Mouse (Mus musculus) erythroblast, embryonic 14.5 days (primary cell): ENCODE measurements around the gene Pnmal1. TPM values are rescaled to one million over a fixed set of nuclear protein-coding genes. Genes with fewer than 3 reads are reported as not detected.

ENCODE experiments used
- H3K27me3 ChIP-seq: 2 replicates; pipeline ENCODE4 v1.6.1; 2012; ENCODE audit warnings: inconsistent platforms; ENCODE audit not compliant: control insufficient read depth
- H3K36me3 ChIP-seq: 2 replicates; pipeline ENCODE4 v1.6.1; 2012; ENCODE audit warnings: mild to moderate bottlenecking, inconsistent platforms; ENCODE audit not compliant: control insufficient read depth
- H3K4me1 ChIP-seq: 2 replicates; pipeline ENCODE4 v1.6.1; 2012; ENCODE audit warnings: inconsistent platforms; ENCODE audit not compliant: control insufficient read depth
- H3K4me3 ChIP-seq: replicated peaks from 2 replicates; pipeline ENCODE3; 2012; ENCODE audit warnings: moderate library complexity, mild to moderate bottlenecking, inconsistent platforms
- H3K9me3 ChIP-seq: 2 replicates; pipeline ENCODE4 v1.6.1; 2012; ENCODE audit warnings: low read length, inconsistent platforms, mixed read lengths; ENCODE audit not compliant: control insufficient read depth
- GATA1 ChIP-seq: IDR thresholded peaks from 2 replicates; pipeline ENCODE4 v1.6.1; 2012; ENCODE audit warnings: low read length, inconsistent platforms, mixed read lengths
- TAL1 ChIP-seq: IDR thresholded peaks from 3 replicates; pipeline ENCODE4 v1.6.1; 2012; ENCODE audit warnings: low read length, inconsistent platforms, mixed read lengths
- polyA plus RNA-seq: library from polyadenylated mRNA; stranded (reverse); fragments of >175 nt; gene quantifications from 2 replicates; pipeline ENCODE4 v1.2.3, GENCODE M21; 2012

Gene Pnmal1
- polyA plus RNA-seq, 1 experiment: not detected

DNA sequence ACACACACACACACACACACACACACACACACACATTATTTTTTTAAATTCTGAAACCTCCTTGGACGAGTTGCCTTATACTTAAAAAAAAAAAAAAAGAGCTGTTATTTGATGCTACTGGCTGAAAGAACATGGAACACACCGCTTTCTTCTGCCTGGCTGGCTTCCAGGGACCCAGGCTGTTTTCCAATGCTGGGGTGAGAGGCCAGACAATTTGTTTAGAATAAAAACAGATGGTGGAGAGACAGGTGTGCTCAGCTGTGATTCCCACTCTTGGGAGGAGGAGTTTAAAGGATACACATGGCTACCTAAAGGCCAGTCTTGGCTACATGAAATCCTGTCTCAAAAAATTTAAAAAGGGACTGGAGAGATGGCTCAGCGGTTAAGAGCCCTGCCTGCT is 28.9 kb downstream of the Pnmal1 start:
- TF ChIP-seq GATA1: no peak
- TF ChIP-seq TAL1: no peak
- Histone ChIP-seq H3K27me3 (no peaks in the 10 kb centered on the region; the same call in 1 of the 2 replicates), H3K9me3 (no peaks in the 10 kb centered on the region), H3K4me1 (peaks cover 8% of the 10 kb centered on the region), H3K4me3 (no peak overlapping the region), H3K36me3 (no peaks in the 10 kb centered on the region)

DNA sequence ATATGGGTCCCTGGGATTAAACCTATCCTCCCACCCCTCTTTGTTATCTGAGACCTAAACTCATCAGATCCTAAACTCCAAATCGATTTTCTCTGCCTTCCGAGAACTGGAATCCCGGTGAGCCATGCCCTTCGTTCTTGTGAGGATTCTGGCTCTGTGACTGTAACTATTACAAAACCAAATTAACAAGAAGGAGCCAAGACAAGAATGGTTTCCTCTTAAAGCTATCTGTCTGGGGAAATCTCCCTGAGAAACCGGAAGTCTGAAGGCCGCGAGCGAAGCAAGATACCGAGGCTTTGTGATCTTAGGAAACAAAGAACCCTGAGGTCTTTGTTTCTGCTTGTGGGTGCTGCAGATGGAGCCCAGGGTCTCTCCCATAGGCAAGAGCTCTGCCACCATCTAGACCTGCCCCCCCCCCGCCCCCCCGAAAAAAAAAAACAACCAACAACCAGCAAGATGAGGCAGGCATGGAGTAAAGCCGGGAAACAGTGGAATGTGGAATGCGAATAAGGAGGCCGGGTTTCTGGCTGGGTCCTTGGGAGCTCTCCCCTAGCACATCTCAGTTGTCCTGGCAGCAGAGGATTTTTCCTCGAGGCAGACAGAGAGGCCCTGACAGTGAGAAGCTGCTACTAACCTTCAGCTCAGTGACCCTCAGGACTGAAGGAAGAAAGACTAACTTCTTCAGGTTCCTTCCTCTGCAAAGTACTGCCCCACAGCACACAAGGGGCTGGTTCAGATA is 30.7 kb downstream of the Pnmal1 start:
- TF ChIP-seq GATA1 (no peak), TAL1 (no peak)
- Histone ChIP-seq H3K36me3 (no peaks in the 10 kb centered on the region), H3K4me3 (no peak overlapping the region), H3K27me3 (peaks cover 18% of the 10 kb centered on the region), H3K4me1 (peaks cover 25% of the 10 kb centered on the region), H3K9me3 (no peaks in the 10 kb centered on the region)

DNA sequence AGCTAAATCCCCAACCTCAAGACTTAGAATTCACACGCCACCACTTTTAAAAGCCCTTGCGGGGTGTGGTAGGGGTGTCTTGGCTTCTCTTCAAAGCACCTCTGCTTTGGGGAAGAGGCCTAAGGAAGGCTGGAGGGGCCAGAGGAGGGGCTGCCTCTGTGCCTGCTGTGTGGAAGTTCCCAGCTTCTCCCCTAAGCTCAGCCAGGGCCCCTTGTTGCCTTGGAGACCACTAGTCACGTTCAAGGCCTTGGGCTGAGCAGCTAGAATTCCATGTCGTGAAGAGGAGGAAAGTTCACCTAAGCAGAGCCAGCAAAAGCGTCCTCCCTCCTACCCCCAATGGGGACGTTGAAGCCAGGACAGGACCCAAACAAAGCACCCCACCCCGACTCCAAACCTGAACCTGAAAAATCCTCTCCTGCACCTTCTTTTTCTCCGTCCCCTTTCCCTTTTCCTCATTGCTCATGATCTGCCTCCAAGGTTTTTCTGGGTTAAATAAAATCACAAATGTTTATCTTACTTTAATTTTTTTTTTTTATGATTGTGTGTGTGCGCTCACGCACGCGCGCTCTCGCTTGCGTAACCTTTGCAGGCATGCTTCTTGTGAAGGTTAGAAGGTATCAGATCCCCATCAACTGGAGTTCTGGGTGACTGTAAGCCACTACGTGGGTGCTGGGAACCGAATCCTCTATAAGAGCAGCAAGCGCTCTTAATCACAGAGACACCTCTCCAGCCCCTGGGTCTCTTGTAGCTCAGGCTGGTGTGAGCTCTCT is 32.4 kb downstream of the Pnmal1 start:
- no peaks in the 10 kb centered on the region for H3K9me3 ChIP-seq
- H3K4me1 ChIP-seq: peaks cover 25% of the 10 kb centered on the region
- H3K36me3 ChIP-seq: no peaks in the 10 kb centered on the region
- H3K27me3 ChIP-seq: peaks cover 22% of the 10 kb centered on the region
- no peak overlapping the region for H3K4me3 ChIP-seq
- no peak for TF ChIP-seq TAL1
- no peak for TF ChIP-seq GATA1

DNA sequence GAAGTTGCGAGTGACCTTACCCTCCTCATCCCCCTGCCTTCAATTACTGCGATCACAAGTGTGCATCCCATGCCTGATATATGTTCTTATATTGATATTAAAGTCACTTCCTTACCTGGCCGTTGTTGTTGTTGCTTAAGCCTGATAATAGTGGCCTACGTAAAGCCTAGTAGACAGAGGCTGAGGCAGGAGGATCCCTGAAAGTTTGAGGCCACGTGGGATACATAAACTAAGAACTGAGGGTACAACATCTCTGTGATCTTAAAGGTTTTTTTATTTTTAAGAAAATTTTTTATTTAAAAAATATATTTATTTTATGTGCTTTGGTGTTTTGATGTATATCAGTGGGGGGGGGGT is 33.0 kb downstream of the Pnmal1 start, which contains the start of gene Ccdc8:
Ccdc8 (plus strand) TSS at position 258 of the 357 bp plus-strand sequence.
- TF ChIP-seq TAL1: no peak
- TF ChIP-seq GATA1: no peak
- Histone ChIP-seq H3K9me3 (no peaks in the 10 kb centered on the region), H3K4me3 (peak within 1 kb of the TSS; percentile 55), H3K4me1 (peaks cover 25% of the 10 kb centered on the region), H3K36me3 (peaks cover under 1% of the 10 kb centered on the region), H3K27me3 (peaks cover 22% of the 10 kb centered on the region)

DNA sequence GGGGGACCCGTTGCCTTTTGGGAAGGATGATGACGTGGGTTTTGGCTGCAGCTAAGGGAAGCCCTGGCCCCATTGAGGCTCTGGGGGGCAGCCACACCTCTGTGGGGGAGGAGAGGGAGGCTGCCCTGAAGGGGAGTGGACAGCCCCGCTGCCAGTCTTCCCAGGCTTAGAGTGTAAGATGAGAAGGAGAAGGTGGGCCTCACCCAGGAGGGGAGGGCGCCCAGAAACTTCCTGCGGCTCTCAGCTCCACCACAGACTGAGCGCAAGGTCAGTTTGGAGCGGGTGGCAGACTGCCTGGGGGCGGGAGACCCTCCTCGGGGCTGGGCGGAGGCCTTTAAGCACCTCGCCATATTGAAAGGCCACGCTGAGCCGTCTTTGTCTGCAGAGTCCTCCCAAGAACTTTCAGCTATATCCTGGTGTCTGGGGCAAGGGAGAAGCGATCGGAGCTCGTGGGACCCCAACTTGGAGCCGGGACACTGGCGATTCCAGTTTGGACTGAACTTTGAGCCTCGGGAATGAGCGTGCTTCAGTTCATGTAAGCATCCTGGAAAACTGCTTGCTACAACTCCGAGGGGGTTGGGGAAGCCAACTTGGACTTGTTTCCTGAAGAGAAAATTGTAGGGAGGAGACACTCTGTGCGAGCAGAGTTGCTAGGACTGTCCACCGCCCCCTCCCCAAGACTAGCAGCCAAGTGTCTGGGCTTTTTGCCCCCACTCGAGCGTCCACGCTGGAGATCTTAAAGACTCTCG is 34.3 kb downstream of the Pnmal1 start:
- Histone ChIP-seq H3K36me3 (peaks cover 7% of the 10 kb centered on the region), H3K9me3 (no peaks in the 10 kb centered on the region), H3K27me3 (peaks cover 22% of the 10 kb centered on the region), H3K4me3 (peak overlapping the region; percentile 55), H3K4me1 (peaks cover 34% of the 10 kb centered on the region)
- TF ChIP-seq GATA1: no peak
- no peak for TF ChIP-seq TAL1

DNA sequence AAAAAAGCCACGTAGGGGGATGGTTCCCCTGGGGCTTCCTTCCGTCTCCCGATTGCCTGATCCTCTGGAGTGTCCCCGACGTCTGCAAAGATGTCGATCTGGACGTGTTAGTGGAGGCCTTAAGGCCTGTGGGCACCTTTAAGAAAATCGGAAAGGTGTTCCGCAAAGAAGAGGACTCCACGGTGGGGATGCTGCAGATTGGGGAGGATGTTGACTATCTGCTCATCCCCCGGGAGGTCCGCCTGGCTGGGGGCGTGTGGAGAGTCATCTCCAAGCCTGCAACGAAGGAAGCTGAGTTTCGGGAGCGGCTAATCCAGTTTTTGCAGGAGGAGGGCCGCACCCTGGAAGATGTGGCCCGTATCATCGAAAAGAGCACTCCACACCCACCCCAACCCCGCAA is 34.9 kb downstream of the Pnmal1 start:
- Histone ChIP-seq H3K36me3 (peaks cover 7% of the 10 kb centered on the region), H3K9me3 (no peaks in the 10 kb centered on the region), H3K4me3 (peak overlapping the region; percentile 55), H3K27me3 (peaks cover 22% of the 10 kb centered on the region), H3K4me1 (peaks cover 40% of the 10 kb centered on the region)
- TF ChIP-seq GATA1 (no peak), TAL1 (no peak)

DNA sequence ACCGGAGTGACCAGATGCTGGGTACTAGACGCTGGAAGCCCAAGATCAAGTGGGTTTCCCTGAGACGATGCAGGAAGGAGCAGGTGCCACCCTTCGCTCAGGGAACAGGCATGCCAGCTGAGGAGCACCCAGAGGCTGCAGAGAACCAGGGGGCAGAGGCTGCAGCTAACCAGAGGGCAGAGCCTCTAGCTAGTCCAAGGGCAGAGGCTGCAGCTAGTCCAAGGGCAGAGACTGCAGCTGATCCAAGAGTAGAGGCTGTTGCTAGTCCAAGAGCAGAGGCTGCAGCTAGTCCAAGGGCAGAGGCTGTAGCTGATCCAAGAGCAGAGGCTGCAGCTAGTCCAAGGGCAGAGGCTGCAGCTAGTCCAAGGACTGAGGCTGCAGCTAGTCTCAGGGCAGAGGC is 35.9 kb downstream of the Pnmal1 start:
- peaks cover 43% of the 10 kb centered on the region for H3K4me1 ChIP-seq

DNA sequence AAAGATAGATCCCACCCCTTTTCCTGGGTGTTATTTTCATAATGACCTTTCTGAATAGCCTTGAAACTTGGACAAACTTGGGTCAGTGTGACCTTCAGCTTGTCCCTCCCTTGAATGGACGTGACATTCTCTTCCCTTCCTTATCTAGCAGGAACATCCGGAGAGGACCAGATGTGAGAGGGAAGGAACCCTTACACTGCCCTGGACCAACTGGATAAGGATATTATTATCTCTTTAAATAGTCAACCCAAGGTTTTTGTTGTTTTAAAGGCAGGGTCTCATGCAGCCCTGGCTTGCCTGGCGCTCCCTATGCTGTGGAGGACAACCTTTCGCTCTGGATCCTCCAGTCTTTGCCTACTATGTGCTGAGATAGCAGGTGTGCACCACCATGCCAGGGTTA is 39.8 kb downstream of the Pnmal1 start:
- Histone ChIP-seq H3K4me3 (peak overlapping the region; percentile 16), H3K9me3 (no peaks in the 10 kb centered on the region), H3K36me3 (peaks cover 28% of the 10 kb centered on the region), H3K4me1 (peaks cover 35% of the 10 kb centered on the region), H3K27me3 (peaks cover 14% of the 10 kb centered on the region)
- TF ChIP-seq TAL1: peak; percentile 44; the same call in 2 of the 3 replicates
- no peak for TF ChIP-seq GATA1

More for the DNA sequence above, 35.9 kb downstream of the Pnmal1 start:
- H3K36me3 ChIP-seq: peaks cover 8% of the 10 kb centered on the region
- H3K4me3 ChIP-seq: no peak overlapping the region
- H3K27me3 ChIP-seq: peaks cover 22% of the 10 kb centered on the region
- TF ChIP-seq GATA1 (no peak), TAL1 (no peak)
- H3K9me3 ChIP-seq: no peaks in the 10 kb centered on the region

DNA sequence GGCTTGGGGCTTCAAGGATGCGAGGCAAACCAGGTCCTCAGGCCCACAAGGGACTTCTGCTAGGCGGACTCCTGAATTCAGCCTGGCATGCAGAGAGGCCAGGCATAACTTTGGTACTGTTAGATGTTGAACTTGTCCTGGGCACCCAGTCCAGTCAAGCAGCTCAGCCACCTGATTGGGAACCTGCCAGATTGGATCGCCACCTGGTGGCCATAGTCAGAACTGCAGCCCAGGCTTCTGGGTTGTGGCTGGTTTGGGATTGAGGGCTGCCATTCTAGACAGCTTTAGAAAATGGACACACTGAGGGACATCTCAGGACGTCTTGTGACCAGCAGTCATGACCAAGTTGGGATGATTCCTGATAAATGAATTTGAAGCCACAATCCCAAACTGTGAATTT is 40.2 kb downstream of the Pnmal1 start:
- Histone ChIP-seq H3K4me1 (peaks cover 31% of the 10 kb centered on the region), H3K36me3 (peaks cover 32% of the 10 kb centered on the region), H3K9me3 (no peaks in the 10 kb centered on the region), H3K27me3 (peaks cover 10% of the 10 kb centered on the region), H3K4me3 (peak overlapping the region; percentile 16)
- TF ChIP-seq TAL1 (no peak), GATA1 (no peak)
